Mouse (Mus musculus): Measurements from ENCODE around the gene Col26a1. TPM values are rescaled to one million over a fixed set of nuclear protein-coding genes. Genes with fewer than 3 reads are reported as not detected.

The Col26a1 gene
- polyA plus RNA-seq, 1 experiment = 5.6 TPM

- Histone ChIP-seq H3K27me3 (replicated peaks; ENCODE audit: control insufficient read depth, insufficient read depth, low read length) (no peaks in the 10 kb centered on the region), H3K27ac (ENCODE audit: insufficient read depth, low read depth, low read length) (no peak overlapping the region), H3K4me1 (ENCODE audit: control insufficient read depth, insufficient read depth, low read length) (no peaks in the 10 kb centered on the region), H3K4me3 (ENCODE audit: insufficient read depth, low read depth, low read length) (no peak overlapping the region), H3K36me3 (ENCODE audit: control insufficient read depth, insufficient read depth, low read length) (no peaks in the 10 kb centered on the region)
- DNase-seq = no peak
- 34% methylated on average over 10 of the region's 10 CpGs for WGBS
- TF ChIP-seq POLR2A (IDR thresholded peaks at IDR 0.05; ENCODE audit: low read depth, low read length) (no peak), CTCF (conservative IDR thresholded peaks at IDR 0.05; ENCODE audit: insufficient read depth, insufficient read length, low read depth, low read length) (no peak)
Measured at GRCm38 (mm10) chr5:136716696-136717572, 166.1 kb downstream of the Col26a1 start.

GRCm38 (mm10) chr5:136714879-136715278, 168.1 kb downstream of the Col26a1 start:
- Histone ChIP-seq H3K4me1 (ENCODE audit: control insufficient read depth, insufficient read depth, low read length) (no peaks in the 10 kb centered on the region), H3K27me3 (replicated peaks; ENCODE audit: control insufficient read depth, insufficient read depth, low read length) (no peaks in the 10 kb centered on the region), H3K36me3 (ENCODE audit: control insufficient read depth, insufficient read depth, low read length) (no peaks in the 10 kb centered on the region), H3K4me3 (ENCODE audit: insufficient read depth, low read depth, low read length) (no peak overlapping the region), H3K27ac (ENCODE audit: insufficient read depth, low read depth, low read length) (no peak overlapping the region)
- no peak for DNase-seq
- WGBS = 50% methylated on average over 11 of the region's 11 CpGs
- peak; percentile 25; the same call in 1 of the 2 replicates for TF ChIP-seq CTCF (conservative IDR thresholded peaks at IDR 0.05; ENCODE audit: insufficient read depth, insufficient read length, low read depth, low read length)
- TF ChIP-seq POLR2A (IDR thresholded peaks at IDR 0.05; ENCODE audit: low read depth, low read length) = no peak

DNA sequence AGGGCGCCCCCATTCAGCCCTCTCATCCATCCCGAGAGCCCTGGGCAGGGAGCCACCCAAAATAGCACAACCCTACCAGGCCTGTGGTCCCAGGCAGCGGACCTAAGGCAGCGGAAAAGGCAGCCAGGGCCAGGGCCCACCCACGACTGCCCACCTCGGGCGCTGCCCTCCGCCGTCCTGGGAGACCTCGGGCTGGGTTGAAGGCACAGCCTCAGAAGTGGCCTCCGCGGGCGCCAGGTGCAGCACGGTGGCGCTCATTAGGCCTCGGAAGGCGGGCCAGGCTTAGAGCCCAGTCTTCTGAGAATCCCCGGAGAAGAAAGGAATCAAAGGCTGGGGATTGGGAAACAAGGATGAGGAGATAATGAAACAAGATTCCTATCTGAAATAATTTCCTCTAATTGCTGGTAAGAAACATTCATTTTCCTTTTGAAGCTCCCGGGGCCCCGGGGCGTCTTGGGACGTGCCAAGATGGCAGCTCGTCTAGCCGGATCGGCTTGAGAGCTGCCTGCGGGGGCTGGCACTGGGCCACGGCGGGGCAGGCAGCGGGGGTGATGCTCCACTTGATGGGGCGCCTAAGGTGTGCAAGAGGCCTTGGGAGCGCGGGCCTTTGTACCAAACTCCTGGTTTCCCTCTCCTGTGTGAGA, 168.7 kb downstream of the Col26a1 start:
- Histone ChIP-seq H3K27ac (ENCODE audit: insufficient read depth, low read depth, low read length) (no peak overlapping the region), H3K27me3 (replicated peaks; ENCODE audit: control insufficient read depth, insufficient read depth, low read length) (no peaks in the 10 kb centered on the region), H3K36me3 (ENCODE audit: control insufficient read depth, insufficient read depth, low read length) (no peaks in the 10 kb centered on the region), H3K4me1 (ENCODE audit: control insufficient read depth, insufficient read depth, low read length) (no peaks in the 10 kb centered on the region), H3K4me3 (ENCODE audit: insufficient read depth, low read depth, low read length) (no peak overlapping the region)
- no peak for DNase-seq
- WGBS = 30% methylated on average over 32 of the region's 32 CpGs
- TF ChIP-seq POLR2A (IDR thresholded peaks at IDR 0.05; ENCODE audit: low read depth, low read length) (no peak), CTCF (conservative IDR thresholded peaks at IDR 0.05; ENCODE audit: insufficient read depth, insufficient read length, low read depth, low read length) (no peak)

- Histone ChIP-seq H3K4me3 (ENCODE audit: insufficient read depth, low read depth, low read length) (no peak overlapping the region), H3K4me1 (ENCODE audit: control insufficient read depth, insufficient read depth, low read length) (no peaks in the 10 kb centered on the region), H3K27me3 (replicated peaks; ENCODE audit: control insufficient read depth, insufficient read depth, low read length) (no peaks in the 10 kb centered on the region), H3K36me3 (ENCODE audit: control insufficient read depth, insufficient read depth, low read length) (no peaks in the 10 kb centered on the region), H3K27ac (ENCODE audit: insufficient read depth, low read depth, low read length) (no peak overlapping the region)
- TF ChIP-seq CTCF (conservative IDR thresholded peaks at IDR 0.05; ENCODE audit: insufficient read depth, insufficient read length, low read depth, low read length) (no peak), POLR2A (IDR thresholded peaks at IDR 0.05; ENCODE audit: low read depth, low read length) (no peak)
- 58% methylated on average over 4 of the region's 4 CpGs for WGBS
- DNase-seq = no peak
Measured at GRCm38 (mm10) chr5:136710742-136711141, 172.3 kb downstream of the Col26a1 start.

DNA sequence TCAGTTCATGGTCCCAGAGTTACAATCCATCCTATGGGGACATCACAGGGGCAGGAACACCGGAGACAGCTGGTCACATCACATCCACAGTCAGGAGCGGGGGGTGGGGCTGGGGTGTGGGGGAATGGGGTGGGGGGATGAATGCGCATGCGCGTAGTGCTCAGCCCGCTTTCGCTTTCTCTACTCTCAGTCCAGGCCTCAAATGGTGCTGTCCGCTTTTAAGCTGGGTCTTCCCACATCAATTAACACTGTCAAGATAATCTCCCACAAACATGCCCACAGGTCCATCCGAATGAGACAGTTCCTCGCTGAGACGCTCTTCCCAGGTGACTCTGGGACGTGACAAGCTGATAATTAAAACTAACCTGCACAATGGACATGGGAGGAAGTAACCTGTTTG, 174.9 kb downstream of the Col26a1 start:
- DNase-seq = no peak
- no peaks in the 10 kb centered on the region for H3K4me1 ChIP-seq (ENCODE audit: control insufficient read depth, insufficient read depth, low read length)
- H3K27ac ChIP-seq (ENCODE audit: insufficient read depth, low read depth, low read length) = no peak overlapping the region
- no peak overlapping the region for H3K4me3 ChIP-seq (ENCODE audit: insufficient read depth, low read depth, low read length)
- 86% methylated on average over 12 of the region's 12 CpGs for WGBS
- H3K36me3 ChIP-seq (ENCODE audit: control insufficient read depth, insufficient read depth, low read length) = no peaks in the 10 kb centered on the region
- no peak for TF ChIP-seq POLR2A (IDR thresholded peaks at IDR 0.05; ENCODE audit: low read depth, low read length)
- TF ChIP-seq CTCF (conservative IDR thresholded peaks at IDR 0.05; ENCODE audit: insufficient read depth, insufficient read length, low read depth, low read length) = no peak
- H3K27me3 ChIP-seq (replicated peaks; ENCODE audit: control insufficient read depth, insufficient read depth, low read length) = no peaks in the 10 kb centered on the region

GRCm38 (mm10) chr5:136706803-136707202, 176.2 kb downstream of the Col26a1 start:
- Histone ChIP-seq H3K36me3 (ENCODE audit: control insufficient read depth, insufficient read depth, low read length) (no peaks in the 10 kb centered on the region), H3K27me3 (replicated peaks; ENCODE audit: control insufficient read depth, insufficient read depth, low read length) (no peaks in the 10 kb centered on the region), H3K4me3 (ENCODE audit: insufficient read depth, low read depth, low read length) (no peak overlapping the region), H3K4me1 (ENCODE audit: control insufficient read depth, insufficient read depth, low read length) (no peaks in the 10 kb centered on the region), H3K27ac (ENCODE audit: insufficient read depth, low read depth, low read length) (no peak overlapping the region)
- no peak for TF ChIP-seq POLR2A (IDR thresholded peaks at IDR 0.05; ENCODE audit: low read depth, low read length)
- TF ChIP-seq CTCF (conservative IDR thresholded peaks at IDR 0.05; ENCODE audit: insufficient read depth, insufficient read length, low read depth, low read length) = peak; percentile 75
- DNase-seq = peak; percentile 64
- under 1% methylated on average over 9 of the region's 9 CpGs for WGBS

GRCm38 (mm10) chr5:136705532-136705931, 177.5 kb downstream of the Col26a1 start:
- no peaks in the 10 kb centered on the region for H3K4me1 ChIP-seq (ENCODE audit: control insufficient read depth, insufficient read depth, low read length)
- no peaks in the 10 kb centered on the region for H3K27me3 ChIP-seq (replicated peaks; ENCODE audit: control insufficient read depth, insufficient read depth, low read length)
- 100% methylated on average over 3 of the region's 3 CpGs for WGBS
- no peaks in the 10 kb centered on the region for H3K36me3 ChIP-seq (ENCODE audit: control insufficient read depth, insufficient read depth, low read length)
- TF ChIP-seq CTCF (conservative IDR thresholded peaks at IDR 0.05; ENCODE audit: insufficient read depth, insufficient read length, low read depth, low read length) = peak; percentile 37
- no peak for TF ChIP-seq POLR2A (IDR thresholded peaks at IDR 0.05; ENCODE audit: low read depth, low read length)
- H3K4me3 ChIP-seq (ENCODE audit: insufficient read depth, low read depth, low read length) = no peak overlapping the region
- peak; percentile 11 for DNase-seq
- no peak overlapping the region for H3K27ac ChIP-seq (ENCODE audit: insufficient read depth, low read depth, low read length)
